Mouse (Mus musculus) ES-E14 (cell line): ENCODE measurements around the gene Iqschfp.

Experiments
- HCFC1 ChIP-seq: IDR thresholded peaks from 2 replicates; pipeline ENCODE4 v1.6.1; 2012; ENCODE audit warnings: low read length, inconsistent platforms, borderline replicate concordance; ENCODE audit not compliant: insufficient read depth
- MAFK ChIP-seq: IDR thresholded peaks from 2 replicates; pipeline ENCODE4 v1.6.1; 2014; ENCODE audit warnings: mild to moderate bottlenecking, low read depth, low read length, inconsistent platforms; ENCODE audit not compliant: insufficient read depth
- ZNF384 ChIP-seq: IDR thresholded peaks from 2 replicates; pipeline ENCODE4 v1.6.1; 2012; ENCODE audit warnings: low read depth, low read length, inconsistent platforms

DNA sequence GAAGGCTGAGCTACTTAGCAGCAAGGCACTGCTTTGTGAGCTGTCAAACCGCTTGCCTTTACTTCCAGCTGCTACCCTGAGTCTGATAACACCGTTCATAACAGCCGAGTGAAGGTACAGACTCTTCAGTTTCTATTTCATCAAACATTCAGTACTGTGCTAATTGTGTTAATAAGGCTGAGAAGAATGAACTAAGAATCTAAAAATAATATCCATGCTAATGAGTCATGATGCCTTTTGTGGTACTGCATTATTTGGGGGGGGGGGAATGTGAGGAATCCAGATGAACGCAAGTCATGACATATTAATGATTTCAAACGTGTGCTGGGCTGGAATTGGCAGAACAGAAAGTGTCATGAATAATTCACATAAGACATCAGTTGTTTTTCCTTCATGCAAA, 513.7 kb downstream of the Iqschfp start:
- TF ChIP-seq ZNF384: no peak
- no peak for TF ChIP-seq HCFC1
- no peak for TF ChIP-seq MAFK
